Mouse (Mus musculus) natural killer cell, adult 2 months (primary cell): ENCODE results near the gene Adipor1.

Experiments
- DNase-seq, 2 experiments: peaks; one replicate each; pipeline ENCODE4 v3.0.0; 2022; ENCODE audit warnings: low spot score in 2 of 2

Adipor1 gene

DNA sequence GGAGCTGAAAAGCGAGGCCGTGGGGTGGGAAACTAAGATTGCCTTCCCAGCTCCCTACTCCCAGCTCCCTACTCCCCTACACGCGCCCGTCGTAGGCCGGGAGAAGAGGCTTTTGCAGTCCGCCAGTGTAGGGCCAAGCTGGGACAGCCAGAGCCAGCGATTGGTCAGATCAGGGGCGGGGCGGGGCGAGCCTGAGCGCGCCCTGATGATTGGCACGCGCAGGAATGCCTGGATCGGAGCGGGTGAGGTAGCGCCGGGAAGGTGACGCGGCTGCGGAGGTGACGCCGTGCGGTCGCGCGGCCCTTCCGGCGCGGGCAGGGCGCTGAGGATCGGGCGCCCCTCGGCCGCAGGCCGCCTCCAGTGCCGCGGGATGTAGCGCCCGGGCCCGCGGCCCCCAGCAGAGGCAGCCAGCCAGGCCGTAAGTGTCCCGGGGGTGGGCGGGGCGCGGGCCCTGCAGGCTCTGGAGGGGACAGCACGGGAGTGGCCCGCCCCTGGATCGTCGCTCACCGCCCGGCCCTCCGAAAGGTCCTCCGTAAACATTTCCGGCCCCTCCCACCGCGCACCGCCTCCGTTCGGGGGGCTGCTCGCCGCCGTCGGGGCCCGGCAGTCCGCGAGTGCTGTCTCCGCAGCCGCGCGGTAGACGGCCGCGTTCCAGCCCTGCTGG, at the start of gene Adipor1:
Gene Adipor1, plus strand, starts transcription at position 211 of the 664 bp plus-strand sequence.
- DNase-seq: peak; percentile 89 to 90

DNA sequence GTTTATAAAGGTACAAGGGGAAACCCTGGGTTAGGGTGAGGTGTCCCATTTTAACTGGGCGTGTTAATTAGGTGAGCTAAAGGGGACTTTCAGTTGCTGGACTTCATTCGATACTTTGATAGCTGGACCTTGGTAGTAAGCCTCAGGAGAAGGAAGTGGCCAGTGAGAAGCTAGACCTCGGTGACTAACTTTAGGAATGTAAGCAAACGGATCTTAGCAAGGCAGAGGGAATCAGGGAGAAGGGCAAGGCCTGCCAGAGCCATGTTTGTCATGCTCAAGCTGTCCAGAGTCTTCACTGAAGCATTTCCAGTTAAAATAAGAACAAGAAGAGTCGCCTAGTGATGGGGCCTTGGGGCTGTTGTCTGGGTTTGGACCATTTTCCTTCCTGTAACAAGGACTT, 49.7 kb upstream of the Adipor1 start:
- DNase-seq: no peak

DNA sequence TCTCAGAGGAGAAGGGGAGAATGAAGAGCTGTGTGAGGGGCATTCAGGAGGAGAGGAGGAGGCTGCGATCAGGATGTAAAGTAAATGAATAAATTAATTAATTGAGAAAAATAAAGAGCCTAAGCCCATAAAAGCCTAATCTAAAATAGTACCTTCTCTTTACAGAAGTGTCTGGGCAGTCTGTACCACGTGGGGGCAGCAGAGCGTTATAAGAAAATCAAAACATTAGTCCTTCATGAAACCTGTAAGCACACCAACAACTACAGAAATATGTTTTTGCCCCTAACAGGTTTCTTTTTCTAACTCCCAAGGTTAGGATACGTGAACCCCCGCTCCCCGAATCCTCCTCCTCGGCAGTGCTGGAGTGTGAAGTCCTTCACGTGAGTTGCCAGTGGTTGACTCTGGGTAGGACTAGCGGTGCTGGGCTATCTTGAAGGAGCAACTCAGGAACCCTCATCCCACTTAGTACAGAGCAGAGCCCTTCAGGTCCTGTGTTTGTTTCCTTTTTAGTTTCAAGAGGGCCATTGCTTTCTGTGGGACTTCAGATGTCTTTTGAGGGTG, 46.3 kb upstream of the Adipor1 start:
- DNase-seq: peak; percentile 22 to 48

DNA sequence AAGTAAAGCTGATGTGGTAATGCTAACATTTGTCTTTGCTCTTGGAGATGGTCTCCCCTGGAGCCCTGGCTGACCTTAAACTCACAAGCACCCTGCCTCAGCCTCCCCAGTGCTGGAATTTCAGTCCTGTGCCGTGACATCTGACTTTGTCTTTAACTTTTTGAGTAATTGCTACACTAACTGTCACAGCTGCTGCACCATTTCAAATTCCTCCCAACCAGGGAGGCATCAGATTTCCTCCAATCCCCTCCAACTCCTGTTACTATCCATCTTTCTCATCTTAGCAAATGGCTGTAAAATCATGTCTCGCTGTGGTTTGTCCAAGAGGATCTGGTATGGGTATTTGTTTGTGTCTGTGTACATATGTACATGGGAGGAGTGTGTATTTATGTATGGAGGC, 41.1 kb upstream of the Adipor1 start:
- no peak for DNase-seq

DNA sequence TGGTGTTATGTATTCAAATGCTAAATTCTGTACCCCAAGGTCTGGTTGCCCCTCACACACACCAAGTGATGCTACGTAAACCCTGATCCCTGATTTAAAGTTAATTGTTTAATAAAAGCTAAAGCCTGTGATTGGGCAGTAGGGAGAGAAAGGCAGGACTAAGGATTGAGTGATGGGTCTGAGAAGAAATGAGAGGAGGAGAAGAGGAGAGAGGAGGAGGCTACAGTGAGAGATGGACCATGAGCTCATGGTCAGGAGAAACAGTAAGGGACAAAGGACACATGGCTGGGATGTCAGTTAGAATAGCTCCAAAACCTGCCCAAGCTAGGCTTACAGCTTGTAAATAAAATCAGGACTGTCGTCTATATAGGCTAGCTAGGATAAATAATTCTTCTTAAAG, 34.1 kb upstream of the Adipor1 start:
- no peak for DNase-seq

GRCm38 (mm10) chr1:134381795-134382625, 33.2 kb upstream of the Adipor1 start:
- no peak for DNase-seq

GRCm38 (mm10) chr1:134384581-134384980, 30.6 kb upstream of the Adipor1 start:
- DNase-seq: no peak

- DNase-seq: no peak
Observed at GRCm38 (mm10) chr1:134385176-134385575, 30.0 kb upstream of the Adipor1 start.

- no peak for DNase-seq
Observed at GRCm38 (mm10) chr1:134385666-134386065, 29.5 kb upstream of the Adipor1 start, which contains the start of gene 4933406M09Rik. Gene 4933406M09Rik (plus strand): TSS chr1:134385940.

- no peak for DNase-seq
Observed at GRCm38 (mm10) chr1:134393827-134394226, 21.4 kb upstream of the Adipor1 start.

GRCm38 (mm10) chr1:134398210-134398609, 17.0 kb upstream of the Adipor1 start:
- DNase-seq: no peak

DNA sequence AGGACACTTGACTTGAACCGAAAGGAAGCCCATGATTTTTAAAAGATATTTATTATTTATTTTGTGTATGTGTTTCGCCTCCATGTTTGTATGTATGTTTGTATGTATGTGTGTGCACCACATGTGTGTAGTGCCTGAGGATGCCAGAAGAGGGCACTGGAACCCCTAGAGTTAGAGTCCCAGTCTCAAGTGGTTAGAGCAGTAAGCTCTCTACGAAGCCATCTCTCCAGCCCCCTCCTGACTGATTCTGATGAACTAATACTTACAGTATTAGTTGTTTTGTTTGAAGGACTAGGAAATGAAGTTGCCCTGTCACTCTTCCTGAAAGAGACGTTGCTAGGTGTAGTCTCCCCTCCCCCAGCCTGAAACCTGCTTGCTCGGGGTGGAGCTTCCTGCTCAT, 15.4 kb upstream of the Adipor1 start:
- DNase-seq: no peak

DNA sequence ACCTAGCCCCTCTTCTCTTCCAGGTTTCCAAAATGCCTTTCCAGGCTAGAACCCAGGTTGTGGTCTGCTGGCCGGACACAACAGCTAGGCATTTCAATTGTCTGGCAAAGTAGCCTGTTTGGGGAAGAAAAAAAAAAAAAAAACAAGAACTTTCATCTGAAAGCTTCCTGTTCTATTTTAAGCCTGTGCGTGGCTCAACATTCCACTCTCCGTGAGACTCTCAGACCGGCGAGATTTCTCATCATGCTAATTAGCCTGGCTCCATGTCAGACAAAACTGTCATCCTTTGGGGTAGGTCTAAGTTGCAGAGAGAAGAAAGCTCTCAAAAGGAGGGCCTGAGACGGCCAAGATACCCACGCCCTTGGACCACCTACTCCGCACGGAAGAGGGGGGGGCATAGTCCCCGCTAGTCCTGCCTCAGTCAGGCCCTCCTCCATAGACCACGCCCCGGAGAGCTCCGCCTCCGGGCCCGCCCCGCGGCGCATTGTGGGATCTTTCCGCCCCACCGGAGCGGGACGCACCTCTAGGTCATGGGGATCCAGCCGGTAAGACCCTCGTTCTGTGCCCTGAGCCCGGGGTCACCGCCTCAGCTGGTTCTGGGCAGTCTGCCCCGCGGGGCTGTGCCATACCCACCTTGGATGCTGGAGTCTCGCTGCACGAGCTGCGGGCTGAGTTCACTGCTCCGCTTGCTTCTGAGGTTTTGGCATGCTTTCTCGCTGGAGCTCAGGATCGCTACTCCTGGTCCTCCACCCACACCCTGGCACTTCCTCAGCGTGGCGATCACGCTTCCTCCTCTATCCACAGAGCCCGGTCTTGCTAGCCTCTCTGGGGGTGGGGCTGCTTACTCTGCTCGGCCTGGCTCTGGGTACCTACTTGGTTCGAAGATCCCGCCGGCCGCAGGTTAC, 9.4 kb upstream of the Adipor1 start, which contains the start of gene Cyb5r1:
Gene Cyb5r1, plus strand, starts transcription at position 51 of the 905 bp plus-strand sequence.
- DNase-seq: peak; percentile 27 to 54

GRCm38 (mm10) chr1:134406414-134406771, 8.8 kb upstream of the Adipor1 start:
- DNase-seq: no peak

DNA sequence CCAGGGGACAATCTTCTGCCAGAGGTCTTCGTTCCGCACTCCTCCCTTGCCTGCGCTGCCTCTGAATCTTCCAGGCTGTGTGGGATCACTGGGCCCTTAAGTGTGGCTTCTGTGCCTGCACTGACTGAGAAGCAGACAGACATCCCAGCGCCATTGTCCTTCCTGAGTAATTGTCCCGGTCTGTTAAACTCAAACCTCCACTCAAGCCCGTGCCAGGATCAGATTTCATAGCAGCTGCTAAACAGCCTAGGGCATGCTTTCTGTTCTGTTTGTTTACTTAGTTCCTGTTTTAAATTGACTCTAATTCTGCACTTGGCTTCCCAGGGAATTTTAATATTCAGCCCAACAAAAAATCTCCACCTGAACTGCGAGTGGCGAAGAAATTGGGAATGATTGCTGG, 7.1 kb upstream of the Adipor1 start:
- DNase-seq: no peak

DNA sequence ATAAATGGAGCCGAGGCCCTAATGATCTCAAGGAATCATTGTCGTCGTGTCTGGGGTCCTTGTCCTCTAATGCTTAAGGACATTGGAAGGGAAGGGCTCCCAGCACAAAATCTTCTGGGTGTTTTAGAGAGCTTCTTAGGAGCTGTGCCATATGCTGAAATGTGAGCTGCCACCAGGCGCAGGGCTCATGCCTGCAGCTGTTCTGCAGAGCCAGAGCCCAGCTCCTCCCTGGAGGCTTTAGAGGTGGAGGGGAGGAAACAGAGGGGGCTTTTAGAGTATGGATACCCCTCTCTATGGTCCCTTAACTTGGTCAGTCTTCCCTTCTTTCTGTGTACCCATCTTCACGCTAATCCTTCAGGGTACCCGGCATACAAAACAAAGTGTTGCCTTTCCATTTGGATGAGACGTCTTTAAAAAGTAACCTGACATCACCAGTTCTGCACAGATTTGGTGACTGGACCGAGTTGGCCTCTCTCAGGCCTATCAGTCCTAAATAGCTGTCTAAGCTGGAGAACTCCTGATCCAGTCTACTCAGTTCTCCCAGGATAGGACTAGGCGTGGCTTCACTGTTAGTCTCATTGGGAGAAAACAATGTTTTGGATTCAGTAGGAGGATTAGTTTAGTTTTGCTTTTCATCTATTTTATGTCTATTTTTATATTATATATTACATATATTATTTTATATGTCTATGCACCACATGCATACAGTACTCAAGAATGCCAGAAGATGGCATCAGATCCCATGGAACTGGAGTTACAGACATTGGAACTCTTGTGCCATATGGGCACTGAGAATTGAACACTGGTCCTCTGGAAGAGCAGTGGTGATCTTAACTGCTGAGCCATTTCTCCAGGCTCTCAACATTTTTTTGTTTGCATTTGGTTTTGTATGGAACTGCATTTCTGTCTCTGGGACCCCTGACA, 3.2 kb upstream of the Adipor1 start:
- DNase-seq: no peak

DNA sequence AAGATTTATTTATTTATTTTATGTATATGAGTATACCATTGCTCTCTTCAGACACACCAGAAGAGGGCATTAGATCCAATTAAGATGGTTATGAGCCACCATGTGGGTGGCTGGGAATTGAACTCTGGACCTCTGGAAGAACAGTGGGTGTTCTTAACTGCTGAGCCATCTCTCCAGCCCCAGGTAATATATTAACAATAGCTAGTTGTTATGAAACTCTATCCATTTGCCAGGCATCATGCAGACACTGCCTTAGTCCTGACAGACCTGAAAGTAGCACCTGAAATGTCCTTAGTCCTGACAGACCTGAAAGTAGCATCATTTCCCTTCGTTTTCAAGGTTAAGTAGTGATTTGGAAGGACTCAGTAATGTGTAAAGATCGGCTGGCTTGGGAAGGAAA, 1.1 kb upstream of the Adipor1 start:
- DNase-seq: no peak

GRCm38 (mm10) chr1:134414501-134415167, 544 bp upstream of the Adipor1 start:
- no peak for DNase-seq

GRCm38 (mm10) chr1:134418414-134418975, 3.3 kb downstream of the Adipor1 start:
- no peak for DNase-seq

DNA sequence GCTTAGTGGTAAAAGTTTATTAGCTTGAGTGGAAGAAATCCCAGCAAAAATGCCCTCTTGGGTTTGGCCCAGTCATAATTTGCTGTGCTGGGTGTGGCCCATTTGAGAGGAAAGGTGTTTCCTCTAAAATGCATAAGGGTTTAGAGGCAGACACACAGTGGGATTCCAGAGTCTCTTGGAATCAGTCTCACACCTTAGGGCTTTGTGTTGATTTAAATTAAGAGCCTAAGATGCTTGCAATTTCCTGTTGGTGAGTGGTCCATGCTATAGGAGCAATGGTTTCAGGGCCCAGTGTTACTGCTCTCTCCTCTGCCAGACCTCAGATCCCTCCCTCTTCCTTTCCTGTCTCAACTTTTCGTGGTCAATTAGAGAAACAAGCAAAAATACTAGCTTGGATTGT, 4.0 kb downstream of the Adipor1 start:
- DNase-seq: no peak
